Mouse (Mus musculus) bone marrow, adult 2 months (tissue): ENCODE data around the gene Usp25.

Experiments used
- CTCF ChIP-seq: fragments of 200-500 bp; IDR thresholded peaks from 2 replicates; pipeline ENCODE4 v1.5.1; 2011; ENCODE audit warnings: low read length, control low read depth; ENCODE audit not compliant: control insufficient read depth, insufficient read depth
- POLR2A ChIP-seq: fragments of 200-500 bp; IDR thresholded peaks from 2 replicates; pipeline ENCODE4 v1.6.1; 2011; ENCODE audit warnings: low read depth, mild to moderate bottlenecking, control low read depth, low read length, borderline replicate concordance; ENCODE audit not compliant: control insufficient read depth

- TF ChIP-seq CTCF (no peak), POLR2A (no peak)
Measured at GRCm38 (mm10) chr16:77060166-77060565, 46.7 kb downstream of the Usp25 start.
